Mouse (Mus musculus) liver, adult 2 months (tissue): ENCODE measurements around the gene Gm13272.
"Not testable (repeated sequence)": the region's sequence is repeated elsewhere in the genome, so short reads cannot be mapped to it uniquely, and the experiment has no call there.

Source experiments
- CTCF ChIP-seq: fragments of 200-500 bp; IDR thresholded peaks from 2 replicates; pipeline ENCODE4 v1.5.1; 2011; ENCODE audit warnings: low read depth, low read length, control low read depth
- POLR2A ChIP-seq: fragments of 200-500 bp; IDR thresholded peaks from 2 replicates; pipeline ENCODE4 v1.6.1; 2011; ENCODE audit warnings: low read length, control low read depth; ENCODE audit not compliant: insufficient read depth; ENCODE audit errors: extremely low read depth

- TF ChIP-seq POLR2A, CTCF: not testable (repeated sequence)
These were observed 24.8 kb upstream of the Gm13272 start, which contains the start of gene Gm13271 for GRCm38 (mm10) chr4:88754818-88755340.
